Mouse (Mus musculus) erythroblast, adult 5-6 weeks (primary cell): ENCODE data around the gene Gm13697. TPM values are rescaled to one million over a fixed set of nuclear protein-coding genes. Genes with fewer than 3 reads are reported as not detected.
"Not testable (repeated sequence)": the region's sequence is repeated elsewhere in the genome, so short reads cannot be mapped to it uniquely, and the experiment has no call there.

Source experiments
- ATAC-seq: replicated peaks from 2 replicates; pipeline ENCODE4 v1.8.0; 2016; ENCODE audit warnings: moderate number of reproducible peaks, mild to moderate bottlenecking, moderate TSS enrichment, inconsistent platforms; ENCODE audit not compliant: poor library complexity, low FRiP score, severe bottlenecking
- total RNA-seq, 2 experiments: library from RNA; stranded (forward) in 1 of 2; stranded (reverse) in 1 of 2; fragments of 150-400 nt in 1 of 2; fragments of 200-764, 138-1000 nt in 1 of 2; gene quantifications; 2 replicates each; pipeline versions ENCODE4 v1.2.3 to v1.2.4; 2015 to 2017; ENCODE audit warnings: low replicate concordance in 2 of 2

Gm13697 gene
- not detected in 2 replicates for total RNA-seq (2015; ENCODE audit: low replicate concordance)
- total RNA-seq (2017; ENCODE audit: low replicate concordance) = 0.42 TPM in 1 of 2 replicates, not detected in the other

- ATAC-seq = not testable (repeated sequence)
Measured at GRCm38 (mm10) chr2:83984443-83984842, at the start of gene Gm13697. TSS of gene Gm13697 (plus strand) at chr2:83984743.

- no peak for ATAC-seq
Measured at GRCm38 (mm10) chr2:83940931-83941361, 43.6 kb upstream of the Gm13697 start, which contains the start of gene Zswim2. TSS of gene Zswim2 (minus strand) at chr2:83941228.

GRCm38 (mm10) chr2:83941378-83941777, 43.2 kb upstream of the Gm13697 start:
- ATAC-seq = no peak

- no peak for ATAC-seq
Measured at GRCm38 (mm10) chr2:83941792-83942191, 42.8 kb upstream of the Gm13697 start.

GRCm38 (mm10) chr2:83955393-83955792, 29.1 kb upstream of the Gm13697 start, which contains the start of gene Gm13698:
TSS of gene Gm13698 (plus strand) at chr2:83955693.
- ATAC-seq = not testable (repeated sequence)

- ATAC-seq = not testable (repeated sequence)
Measured at GRCm38 (mm10) chr2:83961203-83961602, 23.3 kb upstream of the Gm13697 start, which contains the start of gene Gm13693. TSS of gene Gm13693 (plus strand) at chr2:83961503.

GRCm38 (mm10) chr2:83967013-83967412, 17.5 kb upstream of the Gm13697 start, which contains the start of gene Gm13695:
TSS of gene Gm13695 (plus strand) at chr2:83967313.
- not testable (repeated sequence) for ATAC-seq

GRCm38 (mm10) chr2:83972823-83973222, 11.7 kb upstream of the Gm13697 start, which contains the start of gene Gm13696:
TSS of gene Gm13696 (plus strand) at chr2:83973123.
- ATAC-seq = not testable (repeated sequence)

GRCm38 (mm10) chr2:83978633-83979032, 5.9 kb upstream of the Gm13697 start, which contains the start of gene Gm13694:
TSS of gene Gm13694 (plus strand) at chr2:83978933.
- not testable (repeated sequence) for ATAC-seq

- not testable (repeated sequence) for ATAC-seq
Measured at GRCm38 (mm10) chr2:83990253-83990652, 5.7 kb downstream of the Gm13697 start, which contains the start of gene Gm13691. TSS of gene Gm13691 (plus strand) at chr2:83990553.

GRCm38 (mm10) chr2:83993639-83994255, 9.2 kb downstream of the Gm13697 start:
- ATAC-seq = peak; percentile 64; the same call in 1 of the 2 replicates

- not testable (repeated sequence) for ATAC-seq
Measured at GRCm38 (mm10) chr2:83994526-83994925, 10.0 kb downstream of the Gm13697 start.

GRCm38 (mm10) chr2:84008913-84009312, 24.4 kb downstream of the Gm13697 start:
- ATAC-seq = no peak

GRCm38 (mm10) chr2:84009818-84010217, 25.3 kb downstream of the Gm13697 start:
- no peak for ATAC-seq

GRCm38 (mm10) chr2:84014572-84014971, 30.0 kb downstream of the Gm13697 start:
- ATAC-seq = no peak

GRCm38 (mm10) chr2:84016291-84016690, 31.7 kb downstream of the Gm13697 start:
- not testable (repeated sequence) for ATAC-seq

GRCm38 (mm10) chr2:84018330-84018729, 33.8 kb downstream of the Gm13697 start:
- peak; percentile 62 for ATAC-seq

- no peak for ATAC-seq
Measured at GRCm38 (mm10) chr2:84019519-84020305, 35.2 kb downstream of the Gm13697 start.

GRCm38 (mm10) chr2:84021930-84022329, 37.4 kb downstream of the Gm13697 start:
- no peak for ATAC-seq

GRCm38 (mm10) chr2:84022905-84023304, 38.4 kb downstream of the Gm13697 start:
- no peak for ATAC-seq
